Mouse (Mus musculus) CH12.LX (cell line): ENCODE measurements around the gene Mipep.

ENCODE experiments used
- CHD1 ChIP-seq: IDR thresholded peaks from 2 replicates; pipeline ENCODE4 v1.6.1; 2012; ENCODE audit warnings: low read depth, low read length, improper control_type of control experiment, inconsistent platforms
- E2F4 ChIP-seq: IDR thresholded peaks from 2 replicates; pipeline ENCODE4 v1.6.1; 2011; ENCODE audit warnings: low read depth, low read length, improper control_type of control experiment; ENCODE audit not compliant: insufficient replicate concordance
- JUN ChIP-seq: IDR thresholded peaks from 2 replicates; pipeline ENCODE4 v1.6.1; 2011; ENCODE audit warnings: low read depth, mild to moderate bottlenecking, low read length, improper control_type of control experiment, moderate library complexity; ENCODE audit not compliant: insufficient read depth
- KAT2A ChIP-seq: IDR thresholded peaks from 2 replicates; pipeline ENCODE4 v1.6.1; 2012; ENCODE audit warnings: low read length, improper control_type of control experiment, inconsistent platforms; ENCODE audit not compliant: insufficient replicate concordance
- MXI1 ChIP-seq: IDR thresholded peaks from 2 replicates; pipeline ENCODE4 v1.6.1; 2011; ENCODE audit warnings: mild to moderate bottlenecking, low read depth, low read length, improper control_type of control experiment
- NELFE ChIP-seq: IDR thresholded peaks from 2 replicates; pipeline ENCODE4 v1.6.1; 2011; ENCODE audit warnings: low read depth, low read length, improper control_type of control experiment
- POLR2A ChIP-seq: IDR thresholded peaks from 2 replicates; pipeline ENCODE4 v1.6.1; 2011; ENCODE audit warnings: low read depth, mild to moderate bottlenecking, improper control_type of control experiment, low read length
- RCOR1 ChIP-seq: conservative IDR thresholded peaks from 2 replicates; pipeline ENCODE4 v1.6.1; 2012; ENCODE audit warnings: low read depth, mild to moderate bottlenecking, inconsistent platforms, low read length, improper control_type of control experiment
- TCF12 ChIP-seq: IDR thresholded peaks from 2 replicates; pipeline ENCODE4 v1.6.1; 2014; ENCODE audit warnings: low read depth, mild to moderate bottlenecking, inconsistent platforms, low read length, improper control_type of control experiment
- USF1 ChIP-seq: IDR thresholded peaks from 2 replicates; pipeline ENCODE4 v1.6.1; 2014; ENCODE audit warnings: low read depth, mild to moderate bottlenecking, inconsistent platforms, low read length, improper control_type of control experiment

GRCm38 (mm10) chr14:60765025-60765424 is 19.3 kb upstream of the Mipep start:
- no peak for TF ChIP-seq E2F4
- TF ChIP-seq POLR2A: no peak
- TF ChIP-seq NELFE: no peak
- no peak for TF ChIP-seq KAT2A
- no peak for TF ChIP-seq RCOR1
- no peak for TF ChIP-seq USF1
- TF ChIP-seq MXI1: no peak
- TF ChIP-seq JUN: no peak
- no peak for TF ChIP-seq TCF12
- TF ChIP-seq CHD1: no peak
